Mouse (Mus musculus): Measurements from ENCODE around the gene Atxn1.
A peak's percentile ranks its signal among the peaks of the same experiment; 100 is the strongest.

The Atxn1 gene

GRCm38 (mm10) chr13:45828035-45828434, 136.8 kb downstream of the Atxn1 start:
- DNase-seq (ENCODE audit: low read depth): no peak

- DNase-seq (ENCODE audit: low read depth): no peak
These were observed 137.2 kb downstream of the Atxn1 start for GRCm38 (mm10) chr13:45827619-45828018.

- no peak for DNase-seq (ENCODE audit: low read depth)
These were observed 137.7 kb downstream of the Atxn1 start for GRCm38 (mm10) chr13:45827046-45827596.

GRCm38 (mm10) chr13:45822491-45822829, 142.3 kb downstream of the Atxn1 start:
- DNase-seq (ENCODE audit: low read depth): no peak

- DNase-seq (ENCODE audit: low read depth): no peak
These were observed 142.9 kb downstream of the Atxn1 start for GRCm38 (mm10) chr13:45821764-45822490.

- DNase-seq (ENCODE audit: low read depth): no peak
These were observed 144.2 kb downstream of the Atxn1 start for GRCm38 (mm10) chr13:45820473-45821230.

GRCm38 (mm10) chr13:45816670-45817069, 148.1 kb downstream of the Atxn1 start:
- DNase-seq (ENCODE audit: low read depth): no peak

GRCm38 (mm10) chr13:45809777-45810410, 154.9 kb downstream of the Atxn1 start:
- DNase-seq (ENCODE audit: low read depth): no peak

GRCm38 (mm10) chr13:45807593-45808043, 157.2 kb downstream of the Atxn1 start:
- peak; percentile 9 for DNase-seq (ENCODE audit: low read depth)

GRCm38 (mm10) chr13:45806600-45807525, 157.9 kb downstream of the Atxn1 start:
- DNase-seq (ENCODE audit: low read depth): no peak

- DNase-seq (ENCODE audit: low read depth): no peak
These were observed 158.8 kb downstream of the Atxn1 start for GRCm38 (mm10) chr13:45805915-45806599.

- no peak for DNase-seq (ENCODE audit: low read depth)
These were observed 162.0 kb downstream of the Atxn1 start for GRCm38 (mm10) chr13:45802620-45803410.

GRCm38 (mm10) chr13:45798248-45798647, 166.6 kb downstream of the Atxn1 start:
- no peak for DNase-seq (ENCODE audit: low read depth)

- no peak for DNase-seq (ENCODE audit: low read depth)
These were observed 167.1 kb downstream of the Atxn1 start for GRCm38 (mm10) chr13:45797696-45798095.

GRCm38 (mm10) chr13:45796286-45796685, 168.5 kb downstream of the Atxn1 start:
- no peak for DNase-seq (ENCODE audit: low read depth)

GRCm38 (mm10) chr13:45793796-45794195, 171.0 kb downstream of the Atxn1 start:
- DNase-seq (ENCODE audit: low read depth): no peak

- no peak for DNase-seq (ENCODE audit: low read depth)
These were observed 178.4 kb downstream of the Atxn1 start for GRCm38 (mm10) chr13:45786409-45786808.

- DNase-seq (ENCODE audit: low read depth): no peak
These were observed 181.1 kb downstream of the Atxn1 start for GRCm38 (mm10) chr13:45783681-45784080.

- DNase-seq (ENCODE audit: low read depth): no peak
These were observed 186.1 kb downstream of the Atxn1 start for GRCm38 (mm10) chr13:45778750-45779149.

- DNase-seq (ENCODE audit: low read depth): no peak
These were observed 186.6 kb downstream of the Atxn1 start for GRCm38 (mm10) chr13:45778171-45778570.

Measured in c-Kit-positive CD71-positive TER-119-negative erythroid progenitor cells, embryonic 14.5 days (primary cell).